Mouse (Mus musculus) neutrophil, adult 5-6 weeks (primary cell): Measurements from ENCODE around the gene Daam1. TPM values are rescaled to one million over a fixed set of nuclear protein-coding genes. Genes with fewer than 3 reads are reported as not detected.

Source experiments
- ATAC-seq: fragments of 151-379, 151-347 bp; 2 replicates; pipeline ENCODE4 v1.8.0; 2017; ENCODE audit warnings: mild to moderate bottlenecking, moderate TSS enrichment; ENCODE audit not compliant: insufficient number of reproducible peaks, poor library complexity, low FRiP score, severe bottlenecking; ENCODE audit errors: extremely low read depth
- total RNA-seq: library from RNA; stranded (forward); fragments of 200-1000 nt; gene quantifications from 2 replicates; pipeline ENCODE4 v1.2.3, GENCODE M21; 2017

Gene Daam1
- total RNA-seq, 1 experiment from 2014 or later = 5.8 TPM

DNA sequence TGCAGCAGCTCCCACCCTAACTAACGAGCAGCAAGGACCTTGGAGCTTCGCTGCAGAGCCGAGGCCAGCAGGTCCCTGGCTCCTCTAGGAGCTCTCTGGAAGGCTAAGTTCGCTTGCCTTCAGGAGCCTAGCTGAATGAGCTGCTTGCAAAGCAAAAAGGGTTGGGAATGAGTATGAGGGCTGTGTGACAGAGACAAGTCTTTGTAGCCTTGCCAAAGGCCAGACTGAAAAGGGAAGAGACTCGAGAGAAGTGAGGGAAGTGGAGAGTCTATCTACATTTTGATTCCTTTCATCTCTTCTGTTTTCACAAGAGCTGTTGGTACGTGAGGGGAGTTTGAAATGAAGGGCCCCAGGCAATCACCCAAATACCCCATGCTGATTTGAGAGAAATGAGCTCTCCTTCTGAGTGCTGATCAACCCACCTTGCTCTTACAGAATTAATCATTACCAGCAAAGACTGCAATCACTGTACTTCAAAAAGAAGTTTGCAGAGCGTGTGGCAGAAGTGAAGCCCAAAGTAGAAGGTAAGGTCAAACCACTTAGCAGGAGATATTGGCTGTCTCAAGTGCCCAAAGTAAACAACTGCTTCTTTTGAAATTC, 145.6 kb downstream of the Daam1 start:
- no peak for ATAC-seq

DNA sequence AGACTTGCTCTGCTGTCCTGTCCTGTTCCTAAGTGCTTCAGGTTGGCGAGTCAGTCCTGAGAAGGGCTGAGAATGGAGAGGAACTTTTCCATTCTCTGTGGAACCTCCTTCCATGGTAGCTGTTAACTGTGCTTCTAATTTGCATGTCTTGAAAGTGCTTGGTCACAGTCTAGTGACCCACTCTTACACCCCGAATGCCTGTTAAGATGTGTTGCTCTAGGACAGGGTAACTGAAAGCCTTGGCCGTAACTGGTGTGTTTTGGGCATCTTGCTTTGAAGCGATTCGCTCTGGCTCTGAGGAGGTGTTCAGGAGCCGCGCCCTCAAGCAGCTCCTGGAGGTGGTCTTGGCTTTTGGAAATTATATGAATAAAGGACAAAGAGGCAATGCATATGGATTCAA, 146.5 kb downstream of the Daam1 start:
- no peak for ATAC-seq

DNA sequence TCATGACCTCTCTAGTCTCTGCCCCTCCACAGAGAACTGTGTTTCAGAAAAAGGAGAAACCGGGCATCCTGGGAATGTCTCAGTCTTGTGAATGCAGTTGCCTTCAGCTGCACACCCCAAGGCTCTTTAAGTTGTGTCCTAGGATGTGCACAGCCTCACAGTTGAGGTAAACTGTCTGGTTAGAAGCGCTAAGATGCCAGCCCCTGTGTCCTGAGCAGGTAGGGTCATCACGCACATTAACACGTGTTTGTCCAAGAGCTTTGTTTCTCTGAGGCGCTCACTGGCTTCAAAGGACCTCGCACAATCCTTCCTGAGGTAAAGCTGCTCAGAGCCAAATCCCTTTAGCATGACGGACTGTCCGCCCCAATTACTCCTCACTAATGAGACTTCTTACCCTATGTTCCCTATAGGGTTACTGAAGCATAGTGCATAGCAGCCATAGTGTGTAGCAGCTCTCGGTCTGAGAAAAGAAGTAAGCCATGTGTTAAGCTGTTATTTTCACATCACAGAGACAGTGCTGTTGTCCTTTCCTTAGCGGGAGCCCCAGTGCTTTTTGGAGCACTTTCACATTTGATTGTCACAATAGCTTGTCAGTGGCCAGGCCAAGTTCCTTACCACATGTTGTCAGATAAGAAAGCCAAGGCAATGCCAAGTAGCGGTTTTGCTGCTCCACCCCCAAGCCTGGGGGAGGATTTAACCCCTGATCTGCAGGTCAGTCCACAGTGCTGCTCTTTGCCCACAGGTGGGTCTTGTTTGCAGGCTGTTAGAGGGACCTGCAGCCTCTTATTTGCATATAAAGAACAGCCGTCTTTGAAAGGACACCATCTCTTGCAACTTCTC, 147.9 kb downstream of the Daam1 start:
- no peak for ATAC-seq

DNA sequence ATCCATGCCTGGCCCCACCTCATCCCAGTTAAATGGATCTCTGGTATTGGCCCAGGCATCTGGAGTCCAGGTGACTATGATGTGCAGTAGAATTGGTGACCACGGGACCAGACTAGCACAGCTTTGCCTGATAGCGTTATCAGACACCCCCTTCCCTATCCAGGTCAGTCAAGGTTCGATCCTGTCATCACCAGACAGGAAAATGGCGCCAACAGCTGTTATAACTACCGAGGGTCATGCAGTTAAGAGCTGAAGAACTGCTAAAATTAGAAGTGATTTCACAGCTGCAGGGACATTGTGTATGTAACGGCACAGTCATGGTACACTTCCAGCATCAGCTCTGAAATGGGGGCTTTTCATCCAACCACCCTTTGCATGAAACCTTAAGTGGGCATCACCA, 149.3 kb downstream of the Daam1 start:
- no peak for ATAC-seq

DNA sequence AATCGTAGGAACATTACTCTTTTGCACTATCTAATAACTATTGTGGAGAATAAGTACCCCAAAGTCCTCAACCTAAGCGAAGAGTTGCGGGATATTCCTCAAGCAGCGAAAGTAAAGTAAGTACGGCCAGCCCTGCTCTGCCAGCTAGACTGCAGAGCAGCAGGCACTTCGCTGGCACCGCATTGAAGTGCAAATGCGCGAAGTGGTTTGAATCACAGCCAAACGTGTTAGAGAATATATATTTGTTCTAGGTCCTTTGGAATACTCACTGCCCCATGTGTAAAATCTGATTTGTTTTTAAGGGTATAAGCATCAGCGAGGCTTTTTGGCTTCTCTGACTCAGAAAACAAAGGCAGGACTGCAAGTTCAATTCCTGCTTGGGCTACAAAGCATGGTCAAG, 149.9 kb downstream of the Daam1 start:
- no peak for ATAC-seq

DNA sequence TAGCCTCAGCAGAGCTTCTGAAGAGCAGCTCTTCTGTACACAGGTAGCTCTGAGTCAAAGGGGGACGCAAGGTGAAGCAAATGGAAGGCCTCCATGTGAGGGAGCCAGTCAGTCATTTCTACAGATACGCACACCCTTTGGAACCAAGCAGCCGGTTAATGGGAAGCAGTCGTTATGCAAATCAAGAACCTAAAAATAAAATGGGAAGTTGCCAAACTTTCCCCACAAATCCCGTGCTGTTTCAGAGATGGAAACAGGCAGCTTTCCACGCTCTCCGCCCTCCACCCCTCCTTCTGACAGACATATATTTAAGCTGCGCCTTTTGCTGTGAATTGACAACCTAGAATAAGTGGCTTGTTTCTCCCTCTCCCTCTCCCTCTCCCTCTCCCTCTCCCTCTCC, 150.4 kb downstream of the Daam1 start:
- ATAC-seq = no peak

DNA sequence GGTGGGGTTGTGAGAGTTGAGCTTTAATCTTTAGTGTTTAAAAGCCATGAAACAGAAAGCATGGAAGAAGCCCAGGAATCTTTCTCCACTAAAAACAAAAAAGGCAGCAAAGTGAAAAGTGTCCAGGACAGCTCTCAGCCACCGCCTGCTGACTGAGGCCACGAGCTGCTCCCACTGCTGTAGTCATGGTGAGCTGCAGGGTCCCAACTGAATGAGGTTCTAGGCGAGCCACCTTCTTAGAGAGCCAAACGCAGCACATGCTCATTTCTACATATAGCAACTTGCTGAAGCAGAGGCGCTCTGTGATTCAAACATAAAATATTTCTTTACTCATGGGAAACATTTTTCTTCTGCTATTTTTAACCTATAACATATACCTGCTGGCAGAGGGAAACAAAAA, 150.9 kb downstream of the Daam1 start:
- no peak for ATAC-seq

DNA sequence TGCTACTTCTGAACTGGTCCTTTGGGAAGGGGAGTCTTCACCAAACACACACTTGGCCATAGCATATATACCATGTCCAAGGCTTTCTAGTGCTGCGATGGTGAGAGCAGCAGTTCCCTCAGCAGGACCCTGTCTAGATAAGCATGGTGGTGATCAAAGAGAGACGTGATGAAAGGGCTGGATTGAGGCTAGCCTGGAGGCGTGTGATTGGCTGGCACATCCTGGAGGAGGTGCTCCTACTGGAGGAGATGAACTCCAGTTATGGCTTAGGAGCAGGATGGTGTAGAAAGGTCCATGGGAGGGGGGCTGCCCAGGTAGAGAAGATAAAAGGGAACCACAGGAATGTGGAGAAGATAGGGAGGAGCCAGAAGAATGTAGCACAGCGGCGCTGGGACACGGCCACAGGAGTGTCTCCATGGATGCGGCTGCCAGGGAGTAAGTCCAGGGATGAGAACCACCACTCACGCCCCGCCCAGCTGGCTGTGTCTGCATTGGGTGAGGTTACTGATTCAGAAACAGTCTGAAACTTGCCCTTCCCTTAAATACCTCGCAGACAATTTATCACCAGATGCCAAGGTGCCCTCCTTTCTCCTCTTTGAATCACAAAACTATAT, 152.3 kb downstream of the Daam1 start:
- no peak for ATAC-seq

DNA sequence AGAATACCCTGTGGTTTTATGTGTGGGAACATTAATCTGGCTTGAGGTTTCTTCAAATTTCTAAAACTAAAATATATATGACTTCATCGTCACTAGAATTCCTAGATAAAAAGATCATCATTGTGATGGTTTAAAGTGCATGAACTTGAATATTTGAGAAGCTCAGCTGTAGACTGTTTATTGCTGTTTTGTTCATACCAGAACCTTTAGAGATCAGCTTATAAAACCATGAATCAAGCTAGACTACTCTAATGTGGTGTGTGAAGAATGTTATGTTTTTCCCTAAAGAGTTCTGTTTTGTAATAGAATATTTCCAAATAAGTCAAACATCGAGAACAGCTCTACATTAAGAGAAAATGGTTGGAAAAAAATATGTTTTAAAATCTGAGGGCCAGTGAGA, 156.3 kb downstream of the Daam1 start:
- no peak for ATAC-seq

DNA sequence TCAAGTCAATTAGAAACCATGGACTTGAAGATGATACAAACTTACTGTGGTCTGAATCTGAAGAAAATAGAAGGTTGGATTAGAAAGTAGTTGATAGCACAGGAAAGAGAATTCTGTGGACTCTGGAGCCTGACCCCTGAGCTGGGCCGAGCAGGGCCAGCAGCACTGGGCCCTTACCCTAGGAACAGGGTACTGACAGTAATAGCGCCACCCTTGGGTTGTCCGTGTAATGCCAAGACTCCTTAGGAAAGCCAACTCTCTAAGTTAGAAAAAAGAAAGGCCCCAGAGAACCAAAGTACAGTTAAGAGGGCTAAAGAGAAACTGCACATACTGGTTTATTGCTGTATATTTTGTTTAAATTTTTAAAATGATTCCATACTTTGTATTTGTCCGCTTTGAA, 157.0 kb downstream of the Daam1 start:
- ATAC-seq = no peak

DNA sequence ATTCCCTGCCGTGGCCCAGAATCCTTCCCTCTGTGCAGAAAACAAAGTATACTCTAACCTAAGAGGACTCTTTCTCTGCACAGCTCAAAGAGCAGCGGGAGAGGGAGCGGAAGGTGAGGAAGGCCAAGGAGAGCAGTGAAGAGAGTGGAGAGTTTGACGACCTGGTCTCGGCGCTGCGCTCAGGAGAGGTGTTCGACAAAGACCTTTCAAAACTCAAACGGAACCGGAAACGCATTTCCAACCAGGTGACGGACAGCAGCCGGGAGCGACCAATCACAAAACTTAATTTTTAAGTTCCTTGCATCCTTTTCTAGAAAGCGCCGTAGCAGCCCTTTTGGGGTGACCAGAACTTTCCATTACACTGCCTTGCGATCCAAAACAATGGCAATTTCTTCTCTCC, 158.7 kb downstream of the Daam1 start:
- no peak for ATAC-seq

DNA sequence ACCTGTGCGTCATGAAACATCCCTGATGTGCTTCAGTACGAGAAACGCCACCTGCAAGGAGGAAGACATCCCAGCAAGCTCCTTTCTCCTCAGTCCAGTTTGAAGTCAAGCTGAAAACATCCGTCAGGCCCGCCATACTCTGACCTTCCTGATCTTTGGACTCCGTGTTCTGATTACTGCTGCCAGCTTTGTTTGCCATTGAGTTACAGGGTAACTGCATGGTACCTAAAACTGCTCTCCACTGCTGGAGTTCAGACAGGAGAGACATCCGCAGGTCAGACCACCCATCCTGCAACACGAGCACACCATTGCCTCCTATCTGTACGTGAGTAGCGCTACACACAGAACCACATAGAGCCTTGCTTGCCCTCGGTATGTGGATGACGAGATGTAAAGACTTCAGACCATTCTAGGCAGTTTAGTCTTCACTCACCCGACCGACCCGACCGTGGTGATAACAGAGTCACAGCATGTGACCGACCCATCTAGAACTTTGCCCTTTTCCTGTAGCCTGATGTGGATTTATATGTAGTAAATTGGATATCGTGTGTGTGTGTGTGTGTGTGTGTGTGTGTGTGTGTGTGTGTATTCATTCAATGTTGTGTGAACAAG, 161.8 kb downstream of the Daam1 start:
- ATAC-seq = no peak

DNA sequence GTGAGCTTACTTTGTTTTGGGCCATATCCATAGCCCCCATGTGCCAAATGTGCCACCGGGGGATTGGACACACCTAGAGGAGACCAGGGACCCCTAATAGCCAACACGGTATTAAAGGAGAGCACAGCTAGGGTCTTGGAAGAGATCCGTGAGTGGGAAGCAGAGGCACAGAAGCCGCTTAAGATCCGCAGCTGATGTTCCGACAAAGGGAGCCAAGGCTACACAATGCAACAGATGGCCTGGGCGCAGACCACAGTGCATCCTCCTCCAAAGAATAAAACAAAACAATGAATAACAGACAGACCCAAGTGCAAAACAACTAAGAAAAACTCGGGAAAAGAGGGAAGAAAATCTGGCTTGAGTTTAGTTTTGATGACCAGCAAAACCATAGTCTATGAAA, 165.0 kb downstream of the Daam1 start:
- ATAC-seq = no peak

DNA sequence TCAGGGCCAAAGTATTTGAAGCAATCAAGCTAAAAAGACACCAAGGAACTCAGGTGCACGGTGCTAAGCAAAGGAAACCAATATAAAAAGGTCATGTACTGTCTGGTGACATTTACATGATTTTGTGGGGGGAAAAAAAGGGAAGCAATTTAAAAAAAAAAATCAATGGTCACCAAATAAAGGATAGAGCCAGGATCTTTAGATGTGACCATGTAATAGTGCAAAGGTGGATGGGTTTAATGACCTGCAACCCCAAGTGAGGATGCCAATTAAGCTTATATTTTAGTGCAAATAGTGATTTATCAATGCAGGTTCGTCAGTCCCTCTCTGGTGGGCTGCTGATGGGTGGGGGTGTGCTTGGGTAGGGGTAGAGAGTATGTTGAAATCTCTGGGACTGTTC, 166.0 kb downstream of the Daam1 start:
- no peak for ATAC-seq

DNA sequence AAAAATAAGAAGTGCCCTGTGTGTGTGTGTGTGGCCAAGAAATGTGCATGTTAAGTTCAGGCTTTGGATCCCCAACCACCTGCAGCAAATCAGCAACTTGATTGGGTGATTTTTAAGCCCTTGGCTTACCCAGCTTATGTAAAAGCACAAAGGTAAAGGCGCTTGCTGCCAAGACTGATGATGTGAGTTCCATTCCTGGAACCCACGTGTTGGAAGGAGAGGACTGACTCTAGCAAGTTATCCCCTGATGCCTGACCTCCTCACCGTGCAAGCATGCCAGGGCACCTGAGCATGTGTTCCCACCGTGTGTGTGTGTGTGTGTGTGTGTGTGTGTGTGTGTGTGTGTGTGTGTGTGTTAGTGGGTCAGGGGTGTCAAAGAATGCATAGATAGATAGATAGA, 166.5 kb downstream of the Daam1 start:
- ATAC-seq = no peak

DNA sequence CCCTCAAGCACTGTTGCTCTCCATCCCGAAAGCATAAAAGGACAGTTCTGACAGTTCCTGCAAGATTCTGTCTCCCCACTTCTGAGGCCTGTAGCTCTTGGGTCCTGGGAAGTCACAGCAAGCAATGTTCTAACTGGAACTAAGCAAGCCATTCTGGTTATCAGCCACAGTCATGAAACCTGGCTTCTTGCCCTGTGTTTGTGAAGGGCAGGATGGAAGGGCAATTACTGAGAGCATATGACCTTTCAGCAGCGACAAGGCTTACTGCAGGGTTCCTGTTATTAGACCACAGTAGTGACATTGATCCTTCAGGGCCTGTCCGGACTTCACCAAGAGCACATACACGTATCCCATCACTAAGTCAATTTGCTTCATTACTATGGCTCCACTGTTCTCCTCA, 167.8 kb downstream of the Daam1 start:
- ATAC-seq = no peak

DNA sequence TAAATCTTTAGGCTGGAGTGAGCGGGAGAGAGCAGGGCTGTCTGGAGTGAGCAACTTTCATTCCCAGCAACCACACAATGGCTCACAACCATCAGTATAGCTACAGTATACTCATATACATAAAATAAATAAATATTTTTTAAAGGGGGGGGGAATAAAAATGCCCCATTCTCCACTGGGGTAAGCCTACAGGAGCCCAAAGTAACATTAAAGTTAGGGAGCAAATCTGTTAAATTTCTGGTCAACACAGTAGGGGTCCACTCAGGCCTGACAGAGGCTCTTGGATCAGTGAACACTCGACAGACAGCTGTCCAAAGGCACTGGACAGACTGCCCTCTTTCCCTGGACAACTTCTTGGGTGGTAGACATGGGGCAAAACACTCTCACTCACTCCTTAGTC, 168.8 kb downstream of the Daam1 start:
- no peak for ATAC-seq

DNA sequence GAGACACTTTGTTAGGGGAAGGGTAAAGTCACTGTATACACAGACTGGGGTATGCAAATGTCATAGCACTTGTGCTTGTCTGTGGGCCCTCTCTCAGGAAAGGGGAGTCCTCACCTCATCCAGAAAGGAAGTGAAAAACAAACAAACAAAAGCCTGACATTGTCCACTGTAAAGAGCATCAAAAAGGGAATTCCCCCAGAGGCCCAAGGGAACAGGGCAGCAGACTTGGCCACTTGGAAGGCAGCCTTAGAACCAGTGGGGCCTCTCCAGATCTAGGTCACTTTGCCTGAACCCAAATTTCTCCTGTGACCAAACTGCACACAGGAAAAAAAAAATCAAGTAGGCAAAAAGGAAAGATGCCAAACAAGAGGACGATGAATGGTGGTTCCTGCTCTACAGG, 170.9 kb downstream of the Daam1 start:
- ATAC-seq = no peak

DNA sequence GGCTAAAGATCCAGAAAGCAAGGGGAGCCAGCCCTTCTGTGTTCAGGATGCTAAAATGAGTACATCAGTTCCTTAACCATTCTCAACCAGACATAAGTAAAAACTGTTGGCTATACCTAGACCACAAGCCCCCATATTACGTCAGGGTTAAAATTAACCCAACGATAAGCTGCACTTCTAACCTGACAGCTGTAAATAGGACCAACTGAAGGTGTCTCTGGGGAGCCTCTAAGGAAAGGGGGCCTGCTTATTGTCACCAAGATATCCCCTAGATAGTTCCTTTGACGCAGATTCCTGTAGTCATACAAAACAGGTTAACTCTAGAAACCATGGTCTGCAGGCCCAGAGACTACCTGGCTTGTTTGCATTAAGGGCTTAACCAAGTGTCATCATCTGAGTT, 174.4 kb downstream of the Daam1 start:
- no peak for ATAC-seq

DNA sequence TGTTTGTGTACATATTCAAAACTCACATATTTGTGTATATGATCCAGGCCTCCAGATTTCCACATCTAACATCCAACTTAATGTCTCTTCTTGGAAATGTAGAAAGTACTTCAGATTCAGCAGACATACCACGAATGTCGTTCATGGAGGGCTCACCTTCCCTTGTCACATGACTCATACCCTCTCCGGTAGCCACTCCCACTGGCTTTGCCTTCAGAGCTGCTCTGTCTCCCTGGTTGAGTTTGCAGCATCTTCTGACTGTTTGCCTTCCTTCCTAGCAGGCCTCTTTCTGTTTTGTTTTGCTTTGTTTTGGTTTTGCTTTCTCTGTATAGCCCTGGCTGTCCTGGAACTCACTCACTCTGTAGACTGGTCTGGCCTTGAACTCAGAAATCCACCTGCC, 176.8 kb downstream of the Daam1 start:
- no peak for ATAC-seq
